Mouse (Mus musculus): ENCODE measurements around the gene Rbfox2.

DNA sequence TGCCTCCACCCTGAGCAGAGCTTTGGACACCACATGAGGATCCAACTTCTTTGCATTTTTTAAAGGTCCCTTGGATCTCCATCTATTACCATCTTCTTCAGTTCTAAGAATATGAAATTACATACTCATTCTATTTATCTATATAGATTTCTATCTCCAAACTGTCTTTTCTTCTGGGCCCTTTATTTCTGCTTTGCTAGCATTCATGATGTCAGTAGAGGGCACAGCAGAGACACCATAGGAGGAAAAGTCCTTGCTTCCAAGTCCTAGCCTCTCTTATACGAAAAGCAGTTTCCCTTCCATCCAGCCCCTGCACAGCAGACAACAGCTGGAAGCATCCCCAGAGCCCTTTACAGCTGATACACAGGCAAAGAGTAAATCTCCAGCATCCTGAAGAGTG, 69.1 kb downstream of the Rbfox2 start:
- peak; percentile 30 for TF ChIP-seq CTCF (IDR thresholded peaks at IDR 0.05; ENCODE audit: low read depth)
- no peak for TF ChIP-seq EP300 (optimal IDR thresholded peaks at IDR 0.05)
